Mouse (Mus musculus) brain, embryonic 14.5 days (tissue): ENCODE data around the gene Rbmxl1. TPM values are rescaled to one million over a fixed set of nuclear protein-coding genes. Genes with fewer than 3 reads are reported as not detected.

Experiments used
- DNase-seq: peaks from one replicate; pipeline ENCODE4 v3.0.0-alpha.2; 2011; ENCODE audit warnings: low read depth
- CTCF ChIP-seq: fragments of 200-500 bp; IDR thresholded peaks from 2 replicates; pipeline ENCODE4 v1.5.1; 2012; ENCODE audit warnings: inconsistent platforms, mild to moderate bottlenecking, moderate library complexity, borderline replicate concordance; ENCODE audit not compliant: insufficient read depth, insufficient read length; ENCODE audit errors: extremely low read depth
- POLR2A ChIP-seq: fragments of 200-500 bp; IDR thresholded peaks from 2 replicates; pipeline ENCODE4 v1.6.1; 2012; ENCODE audit warnings: mild to moderate bottlenecking, inconsistent platforms, borderline replicate concordance; ENCODE audit not compliant: poor library complexity, insufficient read depth, insufficient read length, severe bottlenecking; ENCODE audit errors: extremely low read depth
- polyA plus RNA-seq: library from polyadenylated mRNA; depleted of rRNA; stranded (reverse); fragments of >200 nt; gene quantifications from 2 replicates; pipeline ENCODE4 v1.2.3, GENCODE M21; 2012; rRNA removed

Rbmxl1 gene
- polyA plus RNA-seq, 1 experiment = 144 TPM

DNA sequence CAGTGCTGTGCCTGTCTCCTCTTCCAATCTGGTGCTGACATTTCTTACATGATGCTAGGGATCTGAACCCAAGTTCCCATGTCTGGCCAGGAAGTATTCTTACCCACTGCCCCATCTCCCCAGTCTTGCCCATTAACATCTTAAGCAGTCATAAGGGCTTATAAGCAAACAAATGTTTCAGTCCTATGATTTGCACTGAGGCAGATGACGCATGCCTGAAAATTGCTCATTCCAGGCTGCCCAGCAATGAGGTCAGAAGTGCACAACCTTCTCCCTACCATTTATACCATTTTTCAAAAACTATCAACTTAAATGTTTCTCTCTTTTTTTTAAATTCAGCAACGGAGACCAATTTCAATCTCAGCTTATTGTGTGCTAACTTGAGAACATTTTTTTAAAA is 44.8 kb downstream of the Rbmxl1 start:
- no peak for DNase-seq
- TF ChIP-seq CTCF (no peak), POLR2A (no peak)

DNA sequence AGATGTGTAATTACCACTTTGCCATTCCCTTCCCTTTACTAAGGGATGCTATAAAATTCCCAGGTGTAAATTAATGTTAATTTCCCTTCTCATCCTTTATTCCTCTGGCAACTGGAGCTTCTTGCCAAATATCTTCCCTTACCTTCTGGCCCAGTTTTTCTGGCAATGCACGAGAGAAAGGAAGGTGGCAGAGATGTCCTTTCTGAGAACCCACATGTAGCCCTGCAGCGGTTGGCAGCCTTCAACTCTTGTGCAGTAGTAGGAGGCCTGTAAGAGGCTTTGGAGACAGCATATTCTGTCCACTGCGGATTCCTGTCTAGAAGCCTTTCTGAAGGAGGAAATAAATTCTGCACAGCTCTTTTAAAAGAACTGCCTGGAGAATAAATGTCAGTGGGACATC is 52.3 kb downstream of the Rbmxl1 start:
- no peak for DNase-seq
- TF ChIP-seq CTCF (no peak), POLR2A (no peak)

Other genes with a start within 250 kb of the Rbmxl1 start
- gene Pou4f2, start 72.3 kb downstream of the Rbmxl1 start, polyA plus RNA-seq = 8.9 and 16.4 TPM in 2 replicates
- 10.0 and 12.4 TPM in 2 replicates for gene Slc10a7, start 448 bp upstream of the Rbmxl1 start, polyA plus RNA-seq